Mouse (Mus musculus): ENCODE measurements around the gene Ttc7b.

The Ttc7b gene

GRCm38 (mm10) chr12:100520077-100520793 lies 391 bp downstream of the Ttc7b start:
- DNase-seq, result peak; percentile 97

- DNase-seq, result peak; percentile 94
These were observed 946 bp downstream of the Ttc7b start for GRCm38 (mm10) chr12:100519684-100520076.

GRCm38 (mm10) chr12:100517371-100517770 lies 3.3 kb downstream of the Ttc7b start:
- peak; percentile 96 for DNase-seq

- DNase-seq, result no peak
These were observed 4.3 kb downstream of the Ttc7b start for GRCm38 (mm10) chr12:100516161-100516838.

- DNase-seq, result peak; percentile 51
These were observed 5.1 kb downstream of the Ttc7b start for GRCm38 (mm10) chr12:100515493-100515892.

GRCm38 (mm10) chr12:100514611-100515010 lies 6.0 kb downstream of the Ttc7b start:
- DNase-seq, result peak; percentile 70

GRCm38 (mm10) chr12:100513131-100513530 lies 7.5 kb downstream of the Ttc7b start:
- DNase-seq, result peak; percentile 81

GRCm38 (mm10) chr12:100512641-100513040 lies 8.0 kb downstream of the Ttc7b start:
- DNase-seq, result peak; percentile 96

GRCm38 (mm10) chr12:100509615-100510282 lies 10.9 kb downstream of the Ttc7b start:
- peak; percentile 85 for DNase-seq

GRCm38 (mm10) chr12:100508668-100509067 lies 12.0 kb downstream of the Ttc7b start:
- DNase-seq, result peak; percentile 98

GRCm38 (mm10) chr12:100505484-100505883 lies 15.1 kb downstream of the Ttc7b start:
- DNase-seq, result peak; percentile 63

GRCm38 (mm10) chr12:100504585-100504984 lies 16.0 kb downstream of the Ttc7b start:
- DNase-seq, result peak; percentile 51

GRCm38 (mm10) chr12:100503659-100504058 lies 17.0 kb downstream of the Ttc7b start:
- peak; percentile 66 for DNase-seq

- peak; percentile 86 for DNase-seq
These were observed 18.1 kb downstream of the Ttc7b start for GRCm38 (mm10) chr12:100502544-100502943.

GRCm38 (mm10) chr12:100501261-100501660 lies 19.4 kb downstream of the Ttc7b start:
- DNase-seq, result peak; percentile 86

GRCm38 (mm10) chr12:100499469-100499868 lies 21.2 kb downstream of the Ttc7b start:
- peak; percentile 79 for DNase-seq

GRCm38 (mm10) chr12:100498006-100498405 lies 22.6 kb downstream of the Ttc7b start:
- DNase-seq, result no peak

- peak; percentile 54 for DNase-seq
These were observed 25.5 kb downstream of the Ttc7b start for GRCm38 (mm10) chr12:100495083-100495482.

GRCm38 (mm10) chr12:100493211-100493610 lies 27.4 kb downstream of the Ttc7b start:
- no peak for DNase-seq

GRCm38 (mm10) chr12:100492676-100493075 lies 27.9 kb downstream of the Ttc7b start:
- DNase-seq, result no peak

GRCm38 (mm10) chr12:100491967-100492611 lies 28.5 kb downstream of the Ttc7b start:
- no peak for DNase-seq

GRCm38 (mm10) chr12:100489799-100490198 lies 30.8 kb downstream of the Ttc7b start:
- no peak for DNase-seq

- no peak for DNase-seq
These were observed 32.3 kb downstream of the Ttc7b start for GRCm38 (mm10) chr12:100488368-100488767.
